Mouse (Mus musculus) layer of hippocampus, adult 2 months (tissue): ENCODE measurements at regions not wholly inside any gene's neighbourhood (a gene's known extent, or its start where the extent isn't known, plus 50 kb on each side); places are given as distances from the start of the nearest gene placed in this dataset.
A peak's percentile ranks its signal among the peaks of the same experiment; 100 is the strongest.

ENCODE experiments used
- DNase-seq, 2 experiments: peaks; one replicate each; pipeline ENCODE4 v3.0.0; 2022; ENCODE audit warnings: low spot score in 2 of 2
- H3K27ac ChIP-seq: fragments of 200-600 bp; 2 replicates; pipeline ENCODE4 v1.8.1; 2022
- H3K4me3 ChIP-seq: fragments of 200-600 bp; 2 replicates; pipeline ENCODE4 v1.8.1; 2022; ENCODE audit warnings: mild to moderate bottlenecking
- CTCF ChIP-seq: fragments of 200-600 bp; conservative IDR thresholded peaks from 2 replicates; pipeline ENCODE4 v1.8.1; 2022; ENCODE audit warnings: antibody characterized with exemption, mild to moderate bottlenecking, moderate library complexity

GRCm38 (mm10) chr11:19619494-19619893 is 304.7 kb upstream of the Spred2 start:
- DNase-seq: no peak
- TF ChIP-seq CTCF: no peak
- H3K27ac ChIP-seq: no peak overlapping the region
- H3K4me3 ChIP-seq: no peak overlapping the region

DNA sequence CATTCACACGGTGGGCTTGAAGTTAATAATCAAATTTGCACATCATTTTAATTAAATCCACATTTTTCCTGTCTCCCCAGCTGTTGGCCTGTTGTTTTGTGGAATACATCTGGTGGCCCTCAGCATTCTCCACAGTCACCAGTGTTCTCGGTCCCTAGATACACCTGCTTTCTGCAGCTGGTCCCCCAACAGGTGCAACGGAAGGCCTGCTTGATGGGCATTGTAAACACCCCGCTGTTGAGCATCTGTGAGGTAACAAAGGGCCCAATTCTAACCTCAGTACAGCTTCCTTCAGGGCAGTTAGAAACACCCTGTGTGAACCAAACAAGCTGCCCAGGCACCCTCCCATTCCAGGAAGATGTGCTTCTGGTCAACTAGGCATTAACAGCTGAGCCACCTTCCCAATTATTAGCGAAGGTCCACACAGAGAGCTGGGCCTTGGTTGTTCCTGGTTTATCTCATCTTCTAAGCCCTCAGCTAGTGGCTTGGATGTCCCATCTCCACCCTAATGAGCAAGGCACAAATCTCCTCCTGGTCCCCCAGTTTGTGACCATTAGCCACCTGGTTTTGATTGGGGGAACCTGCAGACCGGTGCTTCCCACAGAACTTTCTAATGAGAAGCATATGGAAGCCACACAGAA is 293.0 kb upstream of the Spred2 start:
- no peak for TF ChIP-seq CTCF
- DNase-seq: no peak
- Histone ChIP-seq H3K4me3 (no peak overlapping the region), H3K27ac (no peak overlapping the region)

- no peak for DNase-seq
- no peak overlapping the region for H3K4me3 ChIP-seq
- no peak for TF ChIP-seq CTCF
- no peak overlapping the region for H3K27ac ChIP-seq
These were observed 291.7 kb upstream of the Spred2 start for GRCm38 (mm10) chr11:19632477-19632876.

DNA sequence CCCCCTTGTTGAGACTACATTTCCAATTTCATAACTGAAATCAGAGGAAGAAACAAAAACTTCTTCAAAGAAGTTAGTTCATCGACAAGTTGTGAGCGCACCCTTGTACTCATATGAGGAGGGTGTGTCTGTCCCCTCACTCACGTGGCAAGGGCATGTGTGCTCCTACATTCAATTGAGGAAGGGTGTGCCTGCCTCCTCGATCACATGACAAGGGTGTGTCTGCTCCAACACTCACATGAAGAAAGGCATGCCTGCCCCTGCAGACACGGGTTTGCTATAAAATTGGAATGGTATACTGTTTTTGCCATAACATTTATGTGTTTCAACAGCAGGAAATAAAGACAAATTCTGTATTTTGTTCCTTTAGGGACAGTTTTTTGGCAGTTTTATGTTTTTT is 290.6 kb upstream of the Spred2 start:
- no peak overlapping the region for H3K27ac ChIP-seq
- TF ChIP-seq CTCF: no peak
- DNase-seq: no peak

GRCm38 (mm10) chr11:19641153-19641552 is 283.0 kb upstream of the Spred2 start:
- H3K4me3 ChIP-seq: no peak overlapping the region
- TF ChIP-seq CTCF: no peak
- no peak for DNase-seq
- H3K27ac ChIP-seq: no peak overlapping the region

More for the DNA sequence above, 290.6 kb upstream of the Spred2 start:
- no peak overlapping the region for H3K4me3 ChIP-seq

DNA sequence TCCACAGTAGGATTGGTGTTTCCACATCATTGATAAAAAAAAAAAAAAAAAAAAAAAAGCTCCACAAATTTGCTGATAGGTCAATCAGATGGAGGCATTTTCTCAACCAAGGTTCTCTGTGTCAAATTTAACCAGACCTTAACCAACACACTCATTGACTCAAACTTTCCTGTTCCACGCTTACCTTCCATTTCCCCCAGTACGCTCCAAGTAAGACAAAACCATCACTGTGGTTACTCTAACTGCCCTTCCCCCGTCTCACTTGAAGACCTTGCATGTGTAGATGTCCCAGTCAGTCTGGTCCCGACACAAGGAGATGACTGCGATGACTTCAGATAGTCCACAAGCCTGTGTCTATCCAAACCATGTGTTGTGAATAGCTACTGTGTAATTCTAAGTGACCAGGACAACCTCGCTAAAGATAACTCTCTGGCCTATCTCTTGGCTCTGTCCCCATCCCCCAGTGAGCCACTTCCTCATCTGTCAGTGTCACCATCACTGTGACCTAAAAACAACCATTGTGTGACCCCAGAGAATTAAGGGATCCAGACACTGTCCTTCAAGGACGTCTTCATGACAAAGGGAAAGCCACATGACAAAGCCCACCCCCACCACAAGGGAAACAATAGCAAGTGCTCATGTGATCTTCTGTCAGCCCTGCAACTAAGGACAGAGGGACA is 279.9 kb upstream of the Spred2 start:
- TF ChIP-seq CTCF: no peak
- H3K27ac ChIP-seq: no peak overlapping the region
- no peak for DNase-seq
- H3K4me3 ChIP-seq: no peak overlapping the region

GRCm38 (mm10) chr11:19645106-19645505 is 279.1 kb upstream of the Spred2 start:
- Histone ChIP-seq H3K4me3 (no peak overlapping the region), H3K27ac (no peak overlapping the region)
- TF ChIP-seq CTCF: no peak
- peak in 1 of 2 experiments; percentile 32 for DNase-seq

- DNase-seq: no peak
- Histone ChIP-seq H3K4me3 (no peak overlapping the region), H3K27ac (no peak overlapping the region)
- no peak for TF ChIP-seq CTCF
These were observed 272.7 kb upstream of the Spred2 start for GRCm38 (mm10) chr11:19651522-19651921.

- Histone ChIP-seq H3K27ac (no peak overlapping the region), H3K4me3 (no peak overlapping the region)
- TF ChIP-seq CTCF: no peak
- DNase-seq: no peak
These were observed 272.2 kb upstream of the Spred2 start for GRCm38 (mm10) chr11:19651929-19652328.

GRCm38 (mm10) chr11:19659511-19659910 is 264.7 kb upstream of the Spred2 start:
- no peak overlapping the region for H3K27ac ChIP-seq
- TF ChIP-seq CTCF: no peak
- DNase-seq: no peak
- no peak overlapping the region for H3K4me3 ChIP-seq

- no peak overlapping the region for H3K4me3 ChIP-seq
- no peak for TF ChIP-seq CTCF
- no peak overlapping the region for H3K27ac ChIP-seq
- DNase-seq: no peak
These were observed 257.4 kb upstream of the Spred2 start for GRCm38 (mm10) chr11:19666732-19667131.

GRCm38 (mm10) chr11:19670853-19671530 is 253.2 kb upstream of the Spred2 start:
- Histone ChIP-seq H3K4me3 (no peak overlapping the region), H3K27ac (no peak overlapping the region)
- DNase-seq: peak in 1 of 2 experiments; percentile 3
- peak; percentile 73 for TF ChIP-seq CTCF

DNA sequence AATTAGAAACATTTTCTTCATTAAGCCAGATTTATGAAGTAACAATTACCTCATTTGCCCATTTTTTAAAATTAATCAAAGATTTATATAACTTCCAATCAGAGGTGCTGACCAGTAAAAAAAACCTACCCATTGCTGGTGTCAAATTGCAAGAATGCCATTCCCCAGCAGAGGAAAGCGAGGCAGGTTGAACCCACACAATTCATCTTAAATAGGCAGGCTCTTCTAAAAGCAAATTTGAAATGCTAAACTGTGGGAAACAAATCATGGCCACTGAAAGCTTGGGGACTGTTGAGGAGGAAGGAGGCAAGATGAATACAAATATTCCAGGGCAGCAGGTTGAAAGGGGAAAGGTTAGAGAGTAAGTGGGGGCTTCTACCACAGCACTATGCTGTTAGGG is 251.2 kb upstream of the Spred2 start:
- H3K27ac ChIP-seq: no peak overlapping the region
- no peak overlapping the region for H3K4me3 ChIP-seq
- TF ChIP-seq CTCF: no peak
- DNase-seq: no peak
